Comparison of ENCODE assay signal across 27 mouse cellular contexts in genomic region chr16:8429531-8429930, GRCm38 (mm10). TPM values are rescaled to one million over a fixed set of nuclear protein-coding genes. Genes with fewer than 3 reads are reported as not detected.
"Had no signal": no experiment of that assay in that cellular context is flagged by ENCODE, and none has a peak within 500 bp of the region (broad histone marks: within the 10 kb centered on the region; RNA-seq: fewer than 3 reads in every experiment).

No protein-coding gene starts in this region.

- H3K27ac ChIP-seq: liver, embryonic 13.5 days; liver, embryonic 15.5 days; midbrain, embryonic 10.5 days; midbrain, embryonic 12.5 days; neural tube, embryonic 13.5 days; neural tube, embryonic 15.5 days had no signal

- H3K9me3 ChIP-seq: liver, embryonic 13.5 days; liver, embryonic 15.5 days; midbrain, embryonic 10.5 days; midbrain, embryonic 12.5 days; neural tube, embryonic 13.5 days; neural tube, embryonic 15.5 days had no signal

- H3K4me1 ChIP-seq: liver, embryonic 13.5 days; liver, embryonic 15.5 days had no signal

- H3K9ac ChIP-seq: liver, embryonic 13.5 days; liver, embryonic 15.5 days; liver, postnatal 0 days; lung, embryonic 14.5 days; midbrain, embryonic 12.5 days; neural tube, embryonic 13.5 days; neural tube, embryonic 15.5 days had no signal

- H3K4me3 ChIP-seq: liver, embryonic 13.5 days; liver, embryonic 15.5 days; midbrain, embryonic 10.5 days; midbrain, embryonic 12.5 days; myocyte; neural tube, embryonic 13.5 days; neural tube, embryonic 15.5 days had no signal

- H3K36me3 ChIP-seq: liver, embryonic 13.5 days; liver, embryonic 15.5 days; midbrain, embryonic 10.5 days; midbrain, embryonic 12.5 days; neural tube, embryonic 13.5 days; neural tube, embryonic 15.5 days had no signal

- ATAC-seq: liver, postnatal 0 days; midbrain, embryonic 16.5 days had no signal

- DNase-seq: liver, embryonic 13.5 days; liver, postnatal 0 days; lung, embryonic 14.5 days; lung, postnatal 10 days; lung, postnatal 4 days; midbrain, embryonic 14.5 days; retina, postnatal 1 day; right cerebral cortex, postnatal 25 days; right cerebral cortex, postnatal 4 days; spleen, adult 18-20 months; thymus, adult 18-20 months; thymus, postnatal 14 days; thymus, postnatal 36 days had no signal

- H3K4me2 ChIP-seq: liver, embryonic 13.5 days; liver, embryonic 15.5 days; lung, embryonic 14.5 days; midbrain, embryonic 12.5 days; neural tube, embryonic 13.5 days; neural tube, embryonic 15.5 days had no signal

RNA-seq across cellular contexts. Expression of gene Tmem114, which starts 4.6 kb away (rescaled TPM):
- total RNA-seq: megakaryocyte, adult 5-6 weeks; megakaryocyte-erythroid progenitor cell, adult 5-6 weeks had no signal
- polyA plus RNA-seq: liver, embryonic 13.5 days; liver, embryonic 15.5 days; liver, postnatal 0 days; lung, embryonic 14.5 days; lung, embryonic 16.5 days; midbrain, embryonic 10.5 days; midbrain, embryonic 12.5 days; midbrain, embryonic 14.5 days; myocyte; neural tube, embryonic 11.5 days; small intestine, adult 2 months; stomach, embryonic 14.5 days; stomach, embryonic 16.5 days had no signal
